Mouse (Mus musculus) stomach, embryonic 14.5 days (tissue): ENCODE data around the gene Arl4d. TPM values are rescaled to one million over a fixed set of nuclear protein-coding genes. Genes with fewer than 3 reads are reported as not detected.
A peak's percentile ranks its signal among the peaks of the same experiment; 100 is the strongest.
"Not testable (repeated sequence)": the region's sequence is repeated elsewhere in the genome, so short reads cannot be mapped to it uniquely, and the experiment has no call there.

Experiments
- ATAC-seq: fragments of 200-750 bp; cut with Nextera tagmentation; 2 replicates; pipeline ENCODE4 v1.8.0; 2017; ENCODE audit warnings: low read depth, moderate TSS enrichment; ENCODE audit not compliant: insufficient number of reproducible peaks, insufficient read depth, low FRiP score
- H3K27ac ChIP-seq: fragments of 300-500 bp; sonication (generic); 2 replicates; pipeline ENCODE4 v1.5.1; 2014; ENCODE audit warnings: mild to moderate bottlenecking, low read length, moderate library complexity, mixed read lengths
- H3K27me3 ChIP-seq: fragments of 300-500 bp; sonication (generic); 2 replicates; pipeline ENCODE4 v1.6.1; 2014; ENCODE audit warnings: low read length, control low read depth, mixed read lengths; ENCODE audit not compliant: control insufficient read depth, insufficient read depth
- H3K36me3 ChIP-seq: fragments of 300-500 bp; sonication (generic); 2 replicates; pipeline ENCODE4 v1.6.1; 2014; ENCODE audit warnings: mild to moderate bottlenecking, control low read depth, low read length, moderate library complexity, mixed read lengths; ENCODE audit not compliant: control insufficient read depth, insufficient read depth
- H3K4me1 ChIP-seq: fragments of 300-500 bp; sonication (generic); 2 replicates; pipeline ENCODE4 v1.6.1; 2014; ENCODE audit warnings: low read length, control low read depth, mixed read lengths; ENCODE audit not compliant: control insufficient read depth, insufficient read depth
- H3K4me2 ChIP-seq: fragments of 300-500 bp; sonication (generic); replicated peaks from 2 replicates; pipeline ENCODE4 v1.6.1; 2014; ENCODE audit warnings: low read depth, low read length, control low read depth
- H3K4me3 ChIP-seq: fragments of 300-500 bp; sonication (generic); 2 replicates; pipeline ENCODE4 v1.5.1; 2014; ENCODE audit warnings: low read depth, low read length, control low read depth
- H3K9ac ChIP-seq: fragments of 300-500 bp; sonication (generic); replicated peaks from 2 replicates; pipeline ENCODE4 v1.6.1; 2014; ENCODE audit warnings: low read depth, mild to moderate bottlenecking, control low read depth, low read length, moderate library complexity, mixed read lengths
- H3K9me3 ChIP-seq: fragments of 300-500 bp; sonication (generic); 2 replicates; pipeline ENCODE4 v1.6.1; 2016; ENCODE audit warnings: low read depth, low read length, control low read depth; ENCODE audit not compliant: control insufficient read depth
- WGBS: fragments of 180-500 bp; shearing (Covaris S2); extraction: QIAGEN DNeasy Blood & Tissue Kit; methylation state at CpG from one replicate; pipeline ENCODE4 v1.1.7; 2014; 5-methylcytosine and 5-hydroxymethylcytosine counted together
- polyA plus RNA-seq: library from polyadenylated mRNA; unstranded; fragments of >200 nt; fragmentation: Nextera tagmentation; extraction: Ambion mirVana; gene quantifications from 2 replicates; pipeline ENCODE4 v1.2.1, GENCODE M21; 2014

The Arl4d gene
- polyA plus RNA-seq, 1 experiment from 2014 or later = 6.4 TPM

GRCm38 (mm10) chr11:101626995-101627856, 38.1 kb upstream of the Arl4d start, which contains the start of gene Rdm1:
TSS of gene Rdm1 (plus strand) at chr11:101627195.
- H3K27me3 ChIP-seq = no peaks in the 10 kb centered on the region
- no peaks in the 10 kb centered on the region for H3K9me3 ChIP-seq
- no peaks in the 10 kb centered on the region; the same call in 1 of the 2 replicates for H3K36me3 ChIP-seq
- peak within 1 kb of the TSS; percentile 50 for H3K4me3 ChIP-seq
- H3K4me1 ChIP-seq = no peaks in the 10 kb centered on the region
- H3K27ac ChIP-seq = peak within 1 kb of the TSS; percentile 99
- ATAC-seq = peak; percentile 92
- under 1% methylated on average over 33 of the region's 34 CpGs for WGBS
- peak within 1 kb of the TSS; percentile 80 for H3K4me2 ChIP-seq
- peak within 1 kb of the TSS; percentile 76 for H3K9ac ChIP-seq

GRCm38 (mm10) chr11:101627857-101628559, 37.3 kb upstream of the Arl4d start:
- peak; percentile 65 for ATAC-seq
- H3K36me3 ChIP-seq = no peaks in the 10 kb centered on the region; the same call in 1 of the 2 replicates
- under 1% methylated on average over 33 of the region's 33 CpGs for WGBS

DNA sequence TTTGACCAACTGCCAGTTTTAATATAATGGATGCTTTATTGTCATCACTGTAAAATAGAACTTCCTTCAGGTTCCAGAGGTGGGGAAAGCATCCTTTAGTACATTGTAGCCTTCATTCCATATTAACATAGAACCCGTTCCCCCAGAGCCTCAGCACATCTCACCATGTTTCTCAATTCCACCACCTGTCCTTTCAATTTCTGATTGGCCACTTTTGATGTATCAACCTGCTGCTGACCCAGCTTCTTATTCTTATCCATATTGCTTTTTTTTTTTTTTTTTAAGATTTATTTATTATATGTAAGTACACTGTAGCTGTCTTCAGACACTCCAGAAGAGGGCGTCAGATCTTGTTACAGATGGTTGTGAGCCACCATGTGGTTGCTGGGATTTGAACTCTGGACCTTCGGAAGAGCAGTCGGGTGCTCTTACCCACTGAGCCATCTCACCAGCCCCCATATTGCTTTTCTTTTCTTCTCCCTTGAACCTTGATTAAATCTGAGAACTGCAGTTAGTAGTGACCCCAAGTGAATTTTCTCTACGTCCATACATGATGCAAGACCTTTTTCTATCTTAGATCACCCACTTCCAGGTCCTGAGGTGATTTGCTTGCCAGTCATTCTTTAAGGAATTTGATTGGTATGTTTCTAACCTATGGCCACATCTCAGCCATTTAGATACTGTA, 36.5 kb upstream of the Arl4d start:
- 60% methylated on average over 4 of the region's 5 CpGs for WGBS
- H3K4me2 ChIP-seq = peak overlapping the region; percentile 80
- peak overlapping the region; percentile 76; the same call in 1 of the 2 replicates for H3K9ac ChIP-seq
- not testable (repeated sequence) for H3K4me1 ChIP-seq, H3K27me3 ChIP-seq, ATAC-seq, H3K36me3 ChIP-seq, H3K9me3 ChIP-seq
- H3K4me3 ChIP-seq = peak overlapping the region; percentile 50
- H3K27ac ChIP-seq = peak overlapping the region; percentile 99; the same call in 1 of the 2 replicates

More at GRCm38 (mm10) chr11:101627857-101628559, 37.3 kb upstream of the Arl4d start:
- peak overlapping the region; percentile 50 for H3K4me3 ChIP-seq
- peak overlapping the region; percentile 99 for H3K27ac ChIP-seq
- H3K9ac ChIP-seq = peak overlapping the region; percentile 76
- no peaks in the 10 kb centered on the region for H3K9me3 ChIP-seq
- peak overlapping the region; percentile 80 for H3K4me2 ChIP-seq
- H3K4me1 ChIP-seq = no peaks in the 10 kb centered on the region
- no peaks in the 10 kb centered on the region for H3K27me3 ChIP-seq

GRCm38 (mm10) chr11:101635660-101636059, 29.7 kb upstream of the Arl4d start:
- Histone ChIP-seq H3K4me2 (no peak overlapping the region), H3K4me1 (0 out of 2 replicates have a peak, but pooled peaks cover under 1% of the 10 kb centered on the region), H3K27ac (no peak overlapping the region), H3K9ac (no peak overlapping the region), H3K4me3 (no peak overlapping the region), H3K9me3 (no peaks in the 10 kb centered on the region), H3K36me3 (peaks cover 9% of the 10 kb centered on the region; the same call in 1 of the 2 replicates), H3K27me3 (no peaks in the 10 kb centered on the region)
- 80% methylated on average over 10 of the region's 10 CpGs for WGBS
- ATAC-seq = no peak

DNA sequence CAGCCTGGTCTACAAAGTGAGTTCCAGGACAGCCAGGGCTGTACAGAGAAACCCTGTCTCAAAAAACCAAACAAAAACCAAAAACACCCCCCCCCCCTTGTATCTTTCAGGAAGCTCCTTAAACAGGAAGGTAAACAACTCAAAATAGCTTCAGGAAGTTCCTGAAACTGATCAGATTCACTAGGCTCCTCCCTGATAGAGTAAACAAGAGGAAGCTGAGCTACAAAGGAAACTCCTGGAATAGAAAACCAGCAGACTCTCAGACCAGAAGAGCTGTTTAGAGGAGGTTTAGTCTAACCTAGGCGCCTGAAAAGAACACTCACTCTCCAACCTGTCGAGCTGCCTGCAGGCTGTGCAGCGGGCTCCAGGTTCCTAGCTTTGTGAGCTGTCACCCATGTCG, 25.6 kb upstream of the Arl4d start:
- 94% methylated on average over 4 of the region's 4 CpGs for WGBS
- H3K4me2 ChIP-seq = no peak overlapping the region
- 0 out of 2 replicates have a peak, but pooled peaks cover 3% of the 10 kb centered on the region for H3K4me1 ChIP-seq
- no peak overlapping the region for H3K27ac ChIP-seq
- no peaks in the 10 kb centered on the region for H3K9me3 ChIP-seq
- no peak overlapping the region for H3K4me3 ChIP-seq
- no peak for ATAC-seq
- H3K36me3 ChIP-seq = peaks cover 4% of the 10 kb centered on the region; the same call in 1 of the 2 replicates
- no peaks in the 10 kb centered on the region for H3K27me3 ChIP-seq
- no peak overlapping the region for H3K9ac ChIP-seq

DNA sequence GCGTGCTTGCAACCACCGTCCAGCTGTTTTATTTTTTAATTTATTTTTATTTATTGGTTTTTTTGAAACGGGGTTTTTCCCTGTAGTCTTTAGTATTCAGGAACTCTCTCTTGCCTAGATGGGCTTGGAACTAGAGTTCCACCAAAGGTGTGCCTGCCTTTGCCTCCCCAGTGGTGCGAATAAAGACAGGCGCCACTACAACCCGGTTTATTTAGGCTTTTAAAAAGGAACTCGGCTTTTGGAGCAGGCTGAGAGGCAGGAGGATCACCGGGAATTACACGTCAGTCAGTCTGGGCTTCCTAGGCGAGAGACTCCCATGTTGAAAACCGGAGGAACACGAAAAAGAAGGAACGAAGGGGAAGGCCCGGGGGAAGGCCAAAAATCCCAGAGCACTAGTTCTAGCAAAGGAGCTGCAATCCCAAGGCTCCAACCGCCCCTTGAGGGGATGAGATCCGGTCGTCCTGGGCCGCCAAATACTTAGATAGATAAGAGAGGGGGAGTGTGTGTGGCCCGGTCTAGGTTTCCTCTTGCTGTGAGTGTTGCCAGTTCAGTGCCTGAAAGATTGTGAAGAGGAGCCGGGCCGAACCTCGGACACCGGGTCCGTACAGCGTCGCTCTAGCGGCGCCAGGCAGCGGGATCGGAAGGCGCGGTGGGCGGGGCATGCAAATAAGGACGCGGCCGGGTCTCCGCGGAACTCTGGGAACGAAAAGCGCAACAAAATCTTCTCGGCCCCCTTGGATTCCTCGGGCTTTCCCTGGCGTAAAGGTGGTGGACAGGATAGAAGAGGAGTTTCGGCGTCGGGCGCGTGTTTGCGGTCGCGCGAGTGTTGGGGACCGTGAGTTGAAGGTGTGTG, 24.3 kb upstream of the Arl4d start:
- peak overlapping the region; percentile 66; the same call in 1 of the 2 replicates for H3K27ac ChIP-seq

GRCm38 (mm10) chr11:101641710-101642642, 23.4 kb upstream of the Arl4d start:
- H3K36me3 ChIP-seq, H3K27me3 ChIP-seq, H3K4me3 ChIP-seq, H3K27ac ChIP-seq, H3K9ac ChIP-seq, H3K4me2 ChIP-seq, H3K4me1 ChIP-seq, H3K9me3 ChIP-seq: not testable (repeated sequence)
- peak; percentile 82 for ATAC-seq
- 8% methylated on average over 13 of the region's 26 CpGs for WGBS

More for the DNA sequence above, 24.3 kb upstream of the Arl4d start:
- WGBS = 5% methylated on average over 50 of the region's 53 CpGs
- peak; percentile 65 for ATAC-seq
- peak overlapping the region; percentile 35 for H3K4me2 ChIP-seq
- H3K36me3 ChIP-seq, H3K27me3 ChIP-seq, H3K9me3 ChIP-seq, H3K4me1 ChIP-seq: not testable (repeated sequence)
- H3K9ac ChIP-seq = 0 out of 2 replicates have a peak overlapping the region, but pooled peaks have one; percentile 21
- H3K4me3 ChIP-seq = peak overlapping the region; percentile 21; the same call in 1 of the 2 replicates
